Mouse (Mus musculus): ENCODE data around the gene Mob3c. TPM values are rescaled to one million over a fixed set of nuclear protein-coding genes. Genes with fewer than 3 reads are reported as not detected.
A peak's percentile ranks its signal among the peaks of the same experiment; 100 is the strongest.

The Mob3c gene
- total RNA-seq, 2 experiments from 2014 or later: 2.6 to 6.0 TPM

GRCm38 (mm10) chr4:115831221-115831620 lies 3.3 kb downstream of the Mob3c start:
- no peak for ATAC-seq (replicated peaks; ENCODE audit: poor library complexity, severe bottlenecking)

- ATAC-seq (replicated peaks; ENCODE audit: poor library complexity, severe bottlenecking): no peak
These were observed 4.1 kb downstream of the Mob3c start for GRCm38 (mm10) chr4:115832040-115832439.

GRCm38 (mm10) chr4:115835576-115835975 lies 7.7 kb downstream of the Mob3c start:
- peak; percentile 34 for ATAC-seq (replicated peaks; ENCODE audit: poor library complexity, severe bottlenecking)

GRCm38 (mm10) chr4:115838196-115838595 lies 10.3 kb downstream of the Mob3c start:
- peak; percentile 43 for ATAC-seq (replicated peaks; ENCODE audit: poor library complexity, severe bottlenecking)

- peak; percentile 84 for ATAC-seq (replicated peaks; ENCODE audit: poor library complexity, severe bottlenecking)
These were observed 11.1 kb downstream of the Mob3c start, which contains the start of gene Mknk1 for GRCm38 (mm10) chr4:115838696-115839641. Mknk1 (plus strand) TSS chr4:115839198.

GRCm38 (mm10) chr4:115839956-115840355 lies 12.1 kb downstream of the Mob3c start:
- no peak for ATAC-seq (replicated peaks; ENCODE audit: poor library complexity, severe bottlenecking)

GRCm38 (mm10) chr4:115840842-115841241 lies 12.9 kb downstream of the Mob3c start:
- ATAC-seq (replicated peaks; ENCODE audit: poor library complexity, severe bottlenecking): no peak

- ATAC-seq (replicated peaks; ENCODE audit: poor library complexity, severe bottlenecking): no peak
These were observed 18.8 kb downstream of the Mob3c start for GRCm38 (mm10) chr4:115846656-115847055.

GRCm38 (mm10) chr4:115847377-115847776 lies 19.5 kb downstream of the Mob3c start:
- peak; percentile 89 for ATAC-seq (replicated peaks; ENCODE audit: poor library complexity, severe bottlenecking)

GRCm38 (mm10) chr4:115848083-115848482 lies 20.2 kb downstream of the Mob3c start:
- peak; percentile 49 for ATAC-seq (replicated peaks; ENCODE audit: poor library complexity, severe bottlenecking)

- ATAC-seq (replicated peaks; ENCODE audit: poor library complexity, severe bottlenecking): peak; percentile 20
These were observed 21.2 kb downstream of the Mob3c start for GRCm38 (mm10) chr4:115848990-115849677.

GRCm38 (mm10) chr4:115850111-115850510 lies 22.2 kb downstream of the Mob3c start:
- peak; percentile 31 for ATAC-seq (replicated peaks; ENCODE audit: poor library complexity, severe bottlenecking)

GRCm38 (mm10) chr4:115850631-115851030 lies 22.7 kb downstream of the Mob3c start:
- no peak for ATAC-seq (replicated peaks; ENCODE audit: poor library complexity, severe bottlenecking)

GRCm38 (mm10) chr4:115851569-115851968 lies 23.7 kb downstream of the Mob3c start:
- no peak for ATAC-seq (replicated peaks; ENCODE audit: poor library complexity, severe bottlenecking)

- ATAC-seq (replicated peaks; ENCODE audit: poor library complexity, severe bottlenecking): no peak
These were observed 27.2 kb downstream of the Mob3c start for GRCm38 (mm10) chr4:115855100-115855499.

GRCm38 (mm10) chr4:115855609-115856008 lies 27.7 kb downstream of the Mob3c start:
- ATAC-seq (replicated peaks; ENCODE audit: poor library complexity, severe bottlenecking): no peak

- ATAC-seq (replicated peaks; ENCODE audit: poor library complexity, severe bottlenecking): no peak
These were observed 28.4 kb downstream of the Mob3c start for GRCm38 (mm10) chr4:115856282-115856681.

- peak; percentile 98 for ATAC-seq (replicated peaks; ENCODE audit: poor library complexity, severe bottlenecking)
These were observed 29.5 kb downstream of the Mob3c start for GRCm38 (mm10) chr4:115857293-115857883.

- ATAC-seq (replicated peaks; ENCODE audit: poor library complexity, severe bottlenecking): no peak
These were observed 35.5 kb downstream of the Mob3c start for GRCm38 (mm10) chr4:115863352-115863751.

- no peak for ATAC-seq (replicated peaks; ENCODE audit: poor library complexity, severe bottlenecking)
These were observed 36.0 kb downstream of the Mob3c start for GRCm38 (mm10) chr4:115863880-115864279.
